Mouse (Mus musculus) kidney, embryonic 16.5 days (tissue): ENCODE data around the gene Ppp2r5c. TPM values are rescaled to one million over a fixed set of nuclear protein-coding genes. Genes with fewer than 3 reads are reported as not detected.
A peak's percentile ranks its signal among the peaks of the same experiment; 100 is the strongest.

Source experiments
- ATAC-seq: fragments of 200-750 bp; cut with Nextera tagmentation; 2 replicates; pipeline ENCODE4 v1.8.0; 2017; ENCODE audit warnings: moderate TSS enrichment; ENCODE audit not compliant: low FRiP score, low TSS enrichment
- H3K27ac ChIP-seq: fragments of 300-500 bp; sonication (generic); 2 replicates; pipeline ENCODE4 v1.5.1; 2014; ENCODE audit warnings: low read length
- H3K27me3 ChIP-seq: fragments of 300-500 bp; sonication (generic); 2 replicates; pipeline ENCODE4 v1.6.1; 2014; ENCODE audit warnings: low read length, control low read depth, mixed read lengths; ENCODE audit not compliant: insufficient read depth
- H3K36me3 ChIP-seq: fragments of 300-500 bp; sonication (generic); 2 replicates; pipeline ENCODE4 v1.6.1; 2014; ENCODE audit warnings: low read length, control low read depth, mixed read lengths; ENCODE audit not compliant: insufficient read depth
- H3K4me1 ChIP-seq: fragments of 300-500 bp; sonication (generic); 2 replicates; pipeline ENCODE4 v1.6.1; 2014; ENCODE audit warnings: low read length, control low read depth, mixed read lengths; ENCODE audit not compliant: insufficient read depth
- H3K4me2 ChIP-seq: fragments of 300-500 bp; sonication (generic); replicated peaks from 2 replicates; pipeline ENCODE4 v1.6.1; 2014; ENCODE audit warnings: low read depth, low read length
- H3K4me3 ChIP-seq: fragments of 300-500 bp; sonication (generic); 2 replicates; pipeline ENCODE4 v1.5.1; 2014; ENCODE audit warnings: mild to moderate bottlenecking, low read length
- H3K9ac ChIP-seq: fragments of 300-500 bp; sonication (generic); replicated peaks from 2 replicates; pipeline ENCODE4 v1.6.1; 2014; ENCODE audit warnings: low read length
- H3K9me3 ChIP-seq: fragments of 300-500 bp; sonication (generic); 2 replicates; pipeline ENCODE4 v1.6.1; 2016; ENCODE audit warnings: low read length, control low read depth
- WGBS: fragments of 180-500 bp; shearing (Covaris S2); extraction: QIAGEN DNeasy Blood & Tissue Kit; methylation state at CpG from one replicate; pipeline ENCODE4 v1.1.7; 2014; 5-methylcytosine and 5-hydroxymethylcytosine counted together
- polyA plus RNA-seq: library from polyadenylated mRNA; unstranded; fragments of >200 nt; fragmentation: Nextera tagmentation; extraction: Ambion mirVana; gene quantifications from 2 replicates; pipeline ENCODE4 v1.2.1, GENCODE M21; 2015

Ppp2r5c gene
- polyA plus RNA-seq, 1 experiment from 2014 or later = 145 TPM

- 0 out of 2 replicates have a peak overlapping the region, but pooled peaks have one; percentile 22 for H3K9ac ChIP-seq
- H3K4me1 ChIP-seq = peaks cover 52% of the 10 kb centered on the region
- H3K36me3 ChIP-seq = no peaks in the 10 kb centered on the region
- H3K4me3 ChIP-seq = no peak overlapping the region
- H3K27ac ChIP-seq = peak overlapping the region; percentile 46; the same call in 1 of the 2 replicates
- no peak overlapping the region for H3K4me2 ChIP-seq
- no peaks in the 10 kb centered on the region for H3K27me3 ChIP-seq
- no peak for ATAC-seq
- H3K9me3 ChIP-seq = no peaks in the 10 kb centered on the region
- WGBS = 28% methylated on average over 9 of the region's 9 CpGs
These were observed 57.2 kb downstream of the Ppp2r5c start for GRCm38 (mm10) chr12:110504145-110504490.

- H3K27me3 ChIP-seq = no peaks in the 10 kb centered on the region
- H3K9me3 ChIP-seq = no peaks in the 10 kb centered on the region
- no peak for ATAC-seq
- H3K27ac ChIP-seq = no peak overlapping the region
- H3K4me2 ChIP-seq = no peak overlapping the region
- H3K4me3 ChIP-seq = no peak overlapping the region
- 0 out of 2 replicates have a peak overlapping the region, but pooled peaks have one; percentile 22 for H3K9ac ChIP-seq
- WGBS = 32% methylated on average over 3 of the region's 3 CpGs
- no peaks in the 10 kb centered on the region for H3K36me3 ChIP-seq
- H3K4me1 ChIP-seq = peaks cover 52% of the 10 kb centered on the region
These were observed 57.9 kb downstream of the Ppp2r5c start for GRCm38 (mm10) chr12:110504793-110505192.

- Histone ChIP-seq H3K9me3 (no peaks in the 10 kb centered on the region), H3K27ac (no peak overlapping the region), H3K36me3 (no peaks in the 10 kb centered on the region), H3K27me3 (no peaks in the 10 kb centered on the region), H3K4me1 (peaks cover 60% of the 10 kb centered on the region), H3K4me2 (no peak overlapping the region), H3K4me3 (no peak overlapping the region), H3K9ac (no peak overlapping the region)
- 54% methylated on average over 5 of the region's 5 CpGs for WGBS
- ATAC-seq = no peak
These were observed 59.1 kb downstream of the Ppp2r5c start for GRCm38 (mm10) chr12:110506046-110506445.

GRCm38 (mm10) chr12:110507714-110508297 lies 60.9 kb downstream of the Ppp2r5c start:
- 43% methylated on average over 9 of the region's 9 CpGs for WGBS
- H3K4me2 ChIP-seq = no peak overlapping the region
- no peaks in the 10 kb centered on the region for H3K9me3 ChIP-seq
- peaks cover 65% of the 10 kb centered on the region for H3K4me1 ChIP-seq
- H3K27ac ChIP-seq = 0 out of 2 replicates have a peak overlapping the region, but pooled peaks have one; percentile 8
- ATAC-seq = no peak
- no peak overlapping the region for H3K9ac ChIP-seq
- H3K27me3 ChIP-seq = no peaks in the 10 kb centered on the region
- no peaks in the 10 kb centered on the region for H3K36me3 ChIP-seq
- H3K4me3 ChIP-seq = no peak overlapping the region

- no peak for ATAC-seq
- Histone ChIP-seq H3K9ac (no peak overlapping the region), H3K36me3 (no peaks in the 10 kb centered on the region), H3K4me1 (peaks cover 56% of the 10 kb centered on the region), H3K4me2 (no peak overlapping the region), H3K4me3 (no peak overlapping the region), H3K27me3 (no peaks in the 10 kb centered on the region), H3K27ac (peak overlapping the region; percentile 8; the same call in 1 of the 2 replicates), H3K9me3 (no peaks in the 10 kb centered on the region)
- WGBS = 71% methylated on average over 5 of the region's 5 CpGs
These were observed 61.8 kb downstream of the Ppp2r5c start for GRCm38 (mm10) chr12:110508680-110509079.

GRCm38 (mm10) chr12:110510171-110510871 lies 63.4 kb downstream of the Ppp2r5c start:
- no peaks in the 10 kb centered on the region for H3K9me3 ChIP-seq
- H3K27ac ChIP-seq = peak overlapping the region; percentile 88
- no peaks in the 10 kb centered on the region for H3K36me3 ChIP-seq
- ATAC-seq = peak; percentile 53; the same call in 1 of the 2 replicates
- 40% methylated on average over 9 of the region's 9 CpGs for WGBS
- peaks cover 42% of the 10 kb centered on the region for H3K4me1 ChIP-seq
- no peak overlapping the region for H3K4me2 ChIP-seq
- H3K27me3 ChIP-seq = no peaks in the 10 kb centered on the region
- H3K4me3 ChIP-seq = no peak overlapping the region
- no peak overlapping the region for H3K9ac ChIP-seq

- Histone ChIP-seq H3K4me2 (no peak overlapping the region), H3K9me3 (no peaks in the 10 kb centered on the region), H3K9ac (no peak overlapping the region), H3K27me3 (no peaks in the 10 kb centered on the region), H3K27ac (no peak overlapping the region), H3K36me3 (no peaks in the 10 kb centered on the region), H3K4me3 (no peak overlapping the region), H3K4me1 (peaks cover 38% of the 10 kb centered on the region)
- WGBS = 64% methylated on average over 12 of the region's 12 CpGs
- ATAC-seq = no peak
These were observed 64.3 kb downstream of the Ppp2r5c start for GRCm38 (mm10) chr12:110511201-110511600.

GRCm38 (mm10) chr12:110511856-110512433 lies 65.0 kb downstream of the Ppp2r5c start:
- Histone ChIP-seq H3K9ac (no peak overlapping the region), H3K27ac (0 out of 2 replicates have a peak overlapping the region, but pooled peaks have one; percentile 28), H3K4me1 (peaks cover 38% of the 10 kb centered on the region), H3K27me3 (no peaks in the 10 kb centered on the region), H3K4me3 (no peak overlapping the region), H3K36me3 (no peaks in the 10 kb centered on the region), H3K9me3 (no peaks in the 10 kb centered on the region), H3K4me2 (no peak overlapping the region)
- no peak for ATAC-seq
- 58% methylated on average over 9 of the region's 9 CpGs for whole genome bisulfite sequencing

- Histone ChIP-seq H3K36me3 (no peaks in the 10 kb centered on the region), H3K9ac (no peak overlapping the region), H3K4me1 (peaks cover 38% of the 10 kb centered on the region), H3K27ac (no peak overlapping the region; the same call in 1 of the 2 replicates), H3K4me2 (no peak overlapping the region), H3K27me3 (no peaks in the 10 kb centered on the region), H3K4me3 (no peak overlapping the region), H3K9me3 (no peaks in the 10 kb centered on the region)
- 66% methylated on average over 7 of the region's 7 CpGs for WGBS
- no peak for ATAC-seq
These were observed 66.0 kb downstream of the Ppp2r5c start for GRCm38 (mm10) chr12:110512884-110513283.

GRCm38 (mm10) chr12:110515676-110516075 lies 68.8 kb downstream of the Ppp2r5c start:
- H3K9ac ChIP-seq = no peak overlapping the region
- no peaks in the 10 kb centered on the region for H3K9me3 ChIP-seq
- no peaks in the 10 kb centered on the region for H3K27me3 ChIP-seq
- no peak overlapping the region for H3K4me2 ChIP-seq
- WGBS = 92% methylated on average over 8 of the region's 8 CpGs
- H3K27ac ChIP-seq = no peak overlapping the region
- ATAC-seq = no peak
- H3K4me1 ChIP-seq = peaks cover 14% of the 10 kb centered on the region
- no peaks in the 10 kb centered on the region for H3K36me3 ChIP-seq
- H3K4me3 ChIP-seq = no peak overlapping the region
